ENCODE assay signal across 29 mouse cellular contexts in the genomic region with DNA sequence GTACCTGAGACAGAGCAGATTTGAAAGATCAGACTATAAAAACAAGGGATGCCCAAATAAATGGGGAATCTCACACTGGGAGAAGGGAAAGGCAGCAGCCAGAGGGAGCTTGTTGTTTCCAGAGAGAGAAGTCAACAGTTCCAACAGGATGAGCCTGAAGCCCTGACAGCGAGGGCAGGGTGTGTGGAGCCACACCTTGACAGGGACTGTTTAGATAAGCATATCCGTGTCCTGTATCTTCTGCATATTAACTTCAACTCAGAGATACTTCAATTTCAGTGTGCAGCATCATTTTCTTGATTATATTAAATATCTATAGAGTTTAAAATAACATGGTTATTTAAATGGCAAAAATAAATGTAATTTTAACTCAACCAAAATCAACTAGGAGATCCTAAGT. TPM values are rescaled to one million over a fixed set of nuclear protein-coding genes. Genes with fewer than 3 reads are reported as not detected.
DNase-seq lines count a peak whose midpoint lies in the region; ATAC-seq and TF ChIP-seq lines count a peak whose summit lies in the region.
"Had no signal": no experiment of that assay in that cellular context is flagged by ENCODE, and none has a peak within 500 bp of the region (broad histone marks: within the 10 kb centered on the region; RNA-seq: fewer than 3 reads in every experiment).

No protein-coding gene starts in this region.

- ATAC-seq in stomach, embryonic 15.5 days (ENCODE audit: insufficient read depth, low FRiP score, low read depth), result peak; percentile 71; the same call in 1 of the 2 replicates
- ATAC-seq in stomach, postnatal 0 days (ENCODE audit: low FRiP score, low TSS enrichment), result no peak
- peak; percentile 88 for ATAC-seq in liver, embryonic 14.5 days (ENCODE audit: insufficient read depth)
- peak; percentile 76 for ATAC-seq in megakaryocyte-erythroid progenitor cell, adult 5-6 weeks (replicated peaks; ENCODE audit: low FRiP score, low TSS enrichment, poor library complexity, severe bottlenecking)
- ATAC-seq: CD4-positive, CD25-positive, alpha-beta regulatory T cell, adult 4 months; forebrain, embryonic 13.5 days; hindbrain, embryonic 16.5 days had no signal

- H3K9ac ChIP-seq in stomach, embryonic 15.5 days, result no peak overlapping the region
- H3K9ac ChIP-seq in stomach, postnatal 0 days (ENCODE audit: low read length), result no peak overlapping the region
- peak overlapping the region; percentile 28; the same call in 1 of the 2 replicates for H3K9ac ChIP-seq in liver, embryonic 14.5 days (replicated peaks)
- H3K9ac ChIP-seq: embryonic facial prominence, embryonic 15.5 days; forebrain, embryonic 13.5 days; heart, embryonic 13.5 days; hindbrain, embryonic 12.5 days had no signal

- no peak for DNase-seq in stomach, postnatal 0 days (ENCODE audit: low spot score)
- DNase-seq in liver, result peak; percentile 80
- peak; percentile 52 to 56 (median 55) for DNase-seq in liver, embryonic 14.5 days (ENCODE audit: low read depth in 3 of 3, low spot score in 3 of 3)
- no peak for DNase-seq in right cerebral cortex, postnatal 10 days (ENCODE audit: low spot score in 2 of 2)
- DNase-seq in hindbrain, embryonic 10.5 days (ENCODE audit: low spot score), result no peak
- no peak for DNase-seq in left cerebral cortex, adult 18-20 months (ENCODE audit: low spot score in 2 of 2)
- DNase-seq: adrenal gland, adult 8-10 months; adrenal gland, postnatal 36 days; B cell, adult 2 months; cerebellum, adult 18-20 months; cerebellum, postnatal 10 days; embryo, embryonic 11 days; gastrocnemius, adult 2 months; gastrocnemius, postnatal 25 days; heart, postnatal 36 days had no signal

- H3K4me3 ChIP-seq in stomach, embryonic 15.5 days (replicated peaks), result no peak overlapping the region
- no peak overlapping the region for H3K4me3 ChIP-seq in stomach, postnatal 0 days (ENCODE audit: low read depth, low read length)
- peak overlapping the region in 1 of 2 experiments; percentile 6; a peak in 1 of 4 replicates for H3K4me3 ChIP-seq in liver, embryonic 14.5 days (ENCODE audit: insufficient read depth in 1 of 2, low read depth in 2 of 2, low read length in 2 of 2)
- H3K4me3 ChIP-seq in hindbrain, embryonic 10.5 days, result no peak overlapping the region
- H3K4me3 ChIP-seq: embryonic facial prominence, embryonic 15.5 days; forebrain, embryonic 13.5 days; gastrocnemius, adult 2 months; heart, embryonic 13.5 days; hindbrain, embryonic 12.5 days had no signal

- WGBS in stomach, embryonic 15.5 days, result 73% methylated on average over 2 of the region's 2 CpGs
- WGBS in stomach, postnatal 0 days, result 88% methylated on average over 2 of the region's 2 CpGs
- 17% methylated on average over 2 of the region's 2 CpGs for WGBS in liver, embryonic 14.5 days (ENCODE audit: insufficient replicate concordance)
- 95% methylated on average over 2 of the region's 2 CpGs for WGBS in hindbrain, embryonic 10.5 days

- no peak overlapping the region for H3K27ac ChIP-seq in stomach, embryonic 15.5 days
- no peak overlapping the region for H3K27ac ChIP-seq in stomach, postnatal 0 days (replicated peaks)
- H3K27ac ChIP-seq in liver, embryonic 14.5 days, result peak overlapping the region; percentile 76
- H3K27ac ChIP-seq in hindbrain, embryonic 10.5 days, result no peak overlapping the region
- H3K27ac ChIP-seq: embryonic facial prominence, embryonic 15.5 days; forebrain, embryonic 13.5 days; gastrocnemius, adult 2 months; heart, embryonic 13.5 days; hindbrain, embryonic 12.5 days had no signal

- TF ChIP-seq CTCF in stomach, postnatal 0 days (IDR thresholded peaks at IDR 0.05; ENCODE audit: low read depth), result no peak
- TF ChIP-seq CTCF in liver, embryonic 14.5 days (IDR thresholded peaks at IDR 0.05; ENCODE audit: low read depth), result peak; percentile 19; the same call in 1 of the 2 replicates

- no peaks in the 10 kb centered on the region for H3K9me3 ChIP-seq in stomach, embryonic 15.5 days
- H3K9me3 ChIP-seq in stomach, postnatal 0 days (ENCODE audit: control insufficient read depth, low read length), result no peaks in the 10 kb centered on the region
- H3K9me3 ChIP-seq in liver, embryonic 14.5 days (ENCODE audit: control insufficient read depth, low read length), result no peaks in the 10 kb centered on the region
- H3K9me3 ChIP-seq in hindbrain, embryonic 10.5 days, result no peaks in the 10 kb centered on the region
- H3K9me3 ChIP-seq: embryonic facial prominence, embryonic 15.5 days; forebrain, embryonic 13.5 days; G1E; heart, embryonic 13.5 days; hindbrain, embryonic 12.5 days had no signal

- H3K27me3 ChIP-seq in stomach, embryonic 15.5 days (replicated peaks), result no peaks in the 10 kb centered on the region
- H3K27me3 ChIP-seq in stomach, postnatal 0 days (ENCODE audit: control insufficient read depth, insufficient read depth, low read length), result no peaks in the 10 kb centered on the region
- no peaks in the 10 kb centered on the region for H3K27me3 ChIP-seq in liver, embryonic 14.5 days (ENCODE audit: control insufficient read depth, insufficient read depth, low read length)
- H3K27me3 ChIP-seq in hindbrain, embryonic 10.5 days (ENCODE audit: insufficient read depth, poor library complexity, severe bottlenecking), result no peaks in the 10 kb centered on the region
- H3K27me3 ChIP-seq: embryonic facial prominence, embryonic 15.5 days; forebrain, embryonic 13.5 days; heart, embryonic 13.5 days; hindbrain, embryonic 12.5 days had no signal

- TF ChIP-seq EP300 in stomach, postnatal 0 days (optimal IDR thresholded peaks at IDR 0.05), result no peak
- TF ChIP-seq EP300 in liver, embryonic 14.5 days (IDR thresholded peaks at IDR 0.05; ENCODE audit: low read depth), result peak; percentile 55; the same call in 1 of the 2 replicates

- no peaks in the 10 kb centered on the region for H3K4me1 ChIP-seq in stomach, embryonic 15.5 days
- no peaks in the 10 kb centered on the region for H3K4me1 ChIP-seq in stomach, postnatal 0 days (replicated peaks; ENCODE audit: control insufficient read depth, insufficient read depth)
- H3K4me1 ChIP-seq in liver, embryonic 14.5 days (replicated peaks; ENCODE audit: control insufficient read depth in 2 of 2, insufficient read depth in 2 of 2, low read length in 1 of 2), result peaks cover 24 to 25% of the 10 kb centered on the region in 2 experiments
- peaks cover 33% of the 10 kb centered on the region for H3K4me1 ChIP-seq in hindbrain, embryonic 10.5 days (replicated peaks)
- H3K4me1 ChIP-seq: embryonic facial prominence, embryonic 15.5 days had no signal

- H3K36me3 ChIP-seq in stomach, embryonic 15.5 days, result no peaks in the 10 kb centered on the region
- H3K36me3 ChIP-seq in stomach, postnatal 0 days (ENCODE audit: control insufficient read depth, insufficient read depth, low read length), result peaks cover 4% of the 10 kb centered on the region; the same call in 1 of the 2 replicates
- H3K36me3 ChIP-seq in liver, embryonic 14.5 days (replicated peaks; ENCODE audit: control insufficient read depth, insufficient read depth, low read depth), result no peaks in the 10 kb centered on the region; the same call in 1 of the 2 replicates
- H3K36me3 ChIP-seq in hindbrain, embryonic 10.5 days, result no peaks in the 10 kb centered on the region
- H3K36me3 ChIP-seq: hindbrain, embryonic 12.5 days had no signal

- no peak overlapping the region for H3K4me2 ChIP-seq in stomach, embryonic 15.5 days
- H3K4me2 ChIP-seq in stomach, postnatal 0 days (replicated peaks; ENCODE audit: low read depth), result no peak overlapping the region
- peak overlapping the region; percentile 67 for H3K4me2 ChIP-seq in liver, embryonic 14.5 days (ENCODE audit: low read depth)
- H3K4me2 ChIP-seq: embryonic facial prominence, embryonic 15.5 days; forebrain, embryonic 13.5 days; heart, embryonic 13.5 days; hindbrain, embryonic 12.5 days had no signal

RNA-seq across cellular contexts. Expression of gene Hus1b, which starts 13.2 kb away (rescaled TPM):
- 0.10 TPM in 1 of 2 replicates, not detected in the other for polyA plus RNA-seq in stomach, embryonic 15.5 days (2015; fragmentation: Nextera tagmentation; extraction: Ambion mirVana)
- not detected in 2 replicates for polyA plus RNA-seq in stomach, postnatal 0 days (2015; fragmentation: Nextera tagmentation; extraction: Ambion mirVana)
- 0.06 TPM in 2 replicates for polyA plus RNA-seq in liver, embryonic 14.5 days (2012; rRNA removed)
- polyA plus RNA-seq in liver, embryonic 14.5 days (2014; fragmentation: Nextera tagmentation; extraction: Ambion mirVana), result not detected in 2 replicates
- total RNA-seq in megakaryocyte-erythroid progenitor cell, adult 5-6 weeks (2014; fragmentation: Nextera tagmentation), result 1.1 and 2.0 TPM in 2 replicates
- total RNA-seq in megakaryocyte-erythroid progenitor cell, adult 5-6 weeks (2017), result 1.4 TPM in 1 of 2 replicates, not detected in the other
- polyA plus RNA-seq in hindbrain, embryonic 10.5 days (2016; fragmentation: Nextera tagmentation; extraction: Ambion mirVana), result not detected in 2 replicates
- under 1 TPM; 0.47 to 0.72 TPM for total RNA-seq in left cerebral cortex, adult 18-20 months (2021)
- polyA plus RNA-seq: embryonic facial prominence, embryonic 11.5 days; embryonic facial prominence, embryonic 15.5 days; forebrain, embryonic 13.5 days; G1E; heart, embryonic 13.5 days; heart, postnatal 0 days; hindbrain, embryonic 12.5 days; hindbrain, embryonic 16.5 days had no signal

RNA-seq across cellular contexts. Expression of gene Exoc2, which starts 13.2 kb away (rescaled TPM):
- 26.6 and 29.1 TPM in 2 replicates for polyA plus RNA-seq in stomach, embryonic 15.5 days (2015; fragmentation: Nextera tagmentation; extraction: Ambion mirVana)
- polyA plus RNA-seq in stomach, postnatal 0 days (2015; fragmentation: Nextera tagmentation; extraction: Ambion mirVana), result 12.7 and 13.2 TPM in 2 replicates
- polyA plus RNA-seq in liver, embryonic 14.5 days (2012; rRNA removed), result 4.4 and 7.0 TPM in 2 replicates
- polyA plus RNA-seq in liver, embryonic 14.5 days (2014; fragmentation: Nextera tagmentation; extraction: Ambion mirVana), result 13.8 and 14.8 TPM in 2 replicates
- total RNA-seq in megakaryocyte-erythroid progenitor cell, adult 5-6 weeks (2014; fragmentation: Nextera tagmentation), result 28.3 and 40.8 TPM in 2 replicates
- 24.5 and 49.4 TPM in 2 replicates for total RNA-seq in megakaryocyte-erythroid progenitor cell, adult 5-6 weeks (2017)
- 35.3 and 37.4 TPM in 2 replicates for polyA plus RNA-seq in hindbrain, embryonic 10.5 days (2016; fragmentation: Nextera tagmentation; extraction: Ambion mirVana)
- 10 to 100 TPM; 42.6 to 44.8 TPM for total RNA-seq in left cerebral cortex, adult 18-20 months (2021)

RNA-seq across cellular contexts. Expression of gene Gm5447, which starts 13.3 kb away (rescaled TPM):
- polyA plus RNA-seq in stomach, embryonic 15.5 days (2015; fragmentation: Nextera tagmentation; extraction: Ambion mirVana), result 0.08 and 0.19 TPM in 2 replicates
- 0.07 TPM in 1 of 2 replicates, not detected in the other for polyA plus RNA-seq in stomach, postnatal 0 days (2015; fragmentation: Nextera tagmentation; extraction: Ambion mirVana)
- not detected in 2 replicates for polyA plus RNA-seq in liver, embryonic 14.5 days (2012; rRNA removed)
- not detected in 2 replicates for polyA plus RNA-seq in liver, embryonic 14.5 days (2014; fragmentation: Nextera tagmentation; extraction: Ambion mirVana)
- not detected in 2 replicates for total RNA-seq in megakaryocyte-erythroid progenitor cell, adult 5-6 weeks (2014; fragmentation: Nextera tagmentation)
- total RNA-seq in megakaryocyte-erythroid progenitor cell, adult 5-6 weeks (2017), result 0.30 TPM in 1 of 2 replicates, not detected in the other
- 0.24 TPM in 1 of 2 replicates, not detected in the other for polyA plus RNA-seq in hindbrain, embryonic 10.5 days (2016; fragmentation: Nextera tagmentation; extraction: Ambion mirVana)
- not detected for total RNA-seq in left cerebral cortex, adult 18-20 months (2021)
- total RNA-seq: adrenal gland, postnatal 36 days; common myeloid progenitor, adult 5-6 weeks; gastrocnemius, adult 2 months; gastrocnemius, postnatal 25 days; granulocyte monocyte progenitor cell, adult 5-6 weeks; heart, adult 8-10 months; heart, postnatal 36 days had no signal
- polyA plus RNA-seq: CD4-positive, CD25-positive, alpha-beta regulatory T cell, adult 4 months; G1E; heart, embryonic 13.5 days; heart, postnatal 0 days had no signal

Comparison
In these comparisons a context has a peak if more than half of its experiments do, and no peak if none do; other contexts are left out.
1. DNase-seq: peak in liver (single experiment) and liver, embryonic 14.5 days (3 of 3); none in stomach, postnatal 0 days (single experiment), right cerebral cortex, postnatal 10 days (0 of 2), hindbrain, embryonic 10.5 days (single experiment) and left cerebral cortex, adult 18-20 months (0 of 2).